Mouse (Mus musculus) embryo, embryonic 11.5 days (tissue): ENCODE measurements at regions not wholly inside any gene's neighbourhood (a gene's known extent, or its start where the extent isn't known, plus 50 kb on each side); places are given as distances from the start of the nearest gene placed in this dataset.

Source experiments
- DNase-seq: peaks from one replicate; pipeline ENCODE4 v3.0.0-alpha.2; 2012; ENCODE audit warnings: low read depth, low spot score

GRCm38 (mm10) chr6:31107916-31108685, 149.2 kb upstream of the Klf14 start:
- DNase-seq: no peak

GRCm38 (mm10) chr6:31109604-31110003, 150.7 kb upstream of the Klf14 start:
- no peak for DNase-seq

GRCm38 (mm10) chr6:31112293-31113077, 153.6 kb upstream of the Klf14 start:
- DNase-seq: no peak

GRCm38 (mm10) chr6:31113558-31114326, 154.9 kb upstream of the Klf14 start:
- no peak for DNase-seq

- DNase-seq: no peak
Observed at GRCm38 (mm10) chr6:31114336-31115335, 155.8 kb upstream of the Klf14 start.

- DNase-seq: no peak
Observed at GRCm38 (mm10) chr6:31115566-31115965, 156.7 kb upstream of the Klf14 start.

GRCm38 (mm10) chr6:31116365-31116764, 157.5 kb upstream of the Klf14 start:
- no peak for DNase-seq

GRCm38 (mm10) chr6:31117666-31118065, 158.8 kb upstream of the Klf14 start:
- DNase-seq: no peak

GRCm38 (mm10) chr6:31121008-31121407, 162.1 kb upstream of the Klf14 start:
- no peak for DNase-seq

GRCm38 (mm10) chr6:31122895-31123294, 164.0 kb upstream of the Klf14 start:
- DNase-seq: no peak

- no peak for DNase-seq
Observed at GRCm38 (mm10) chr6:31123342-31123990, 164.6 kb upstream of the Klf14 start.

GRCm38 (mm10) chr6:31124076-31124475, 165.2 kb upstream of the Klf14 start:
- no peak for DNase-seq

- no peak for DNase-seq
Observed at GRCm38 (mm10) chr6:31124872-31125271, 166.0 kb upstream of the Klf14 start.

- DNase-seq: no peak
Observed at GRCm38 (mm10) chr6:31125328-31126118, 166.6 kb upstream of the Klf14 start.

- no peak for DNase-seq
Observed at GRCm38 (mm10) chr6:31126131-31126871, 167.4 kb upstream of the Klf14 start.

GRCm38 (mm10) chr6:31129170-31129569, 170.3 kb upstream of the Klf14 start:
- DNase-seq: no peak

- DNase-seq: no peak
Observed at GRCm38 (mm10) chr6:31129987-31130386, 171.1 kb upstream of the Klf14 start.

- no peak for DNase-seq
Observed at GRCm38 (mm10) chr6:31130522-31130921, 171.6 kb upstream of the Klf14 start.

GRCm38 (mm10) chr6:31131716-31132115, 172.8 kb upstream of the Klf14 start:
- DNase-seq: no peak
